Mouse (Mus musculus) E14TG2a.4 (cell line): ENCODE measurements around the gene Kif13a.

ENCODE experiments used
- CTCF ChIP-seq: conservative IDR thresholded peaks from 2 replicates; pipeline ENCODE4 v1.5.1; 2014; ENCODE audit warnings: low read length
- NANOG ChIP-seq: IDR thresholded peaks from 2 replicates; pipeline ENCODE4 v1.6.1; 2014; ENCODE audit warnings: borderline replicate concordance, low read length, mixed read lengths
- POU5F1 ChIP-seq: IDR thresholded peaks from 2 replicates; pipeline ENCODE4 v1.6.1; 2014; ENCODE audit warnings: low read length, borderline replicate concordance

- TF ChIP-seq CTCF: no peak
- TF ChIP-seq POU5F1: no peak
- no peak for TF ChIP-seq NANOG
Observed at GRCm38 (mm10) chr13:46811696-46812095, 118.0 kb downstream of the Kif13a start.
